Mouse (Mus musculus) adipocyte (in vitro differentiated cells): Measurements from ENCODE around the gene Ercc1.

Experiments
- DNase-seq: peaks from one replicate; pipeline ENCODE4 v3.0.0-alpha.2; 2016; ENCODE audit warnings: low spot score

The Ercc1 gene

GRCm38 (mm10) chr7:19337122-19337521, 7.5 kb upstream of the Ercc1 start:
- no peak for DNase-seq

- DNase-seq, result peak; percentile 73
Observed at GRCm38 (mm10) chr7:19338060-19338459, 6.5 kb upstream of the Ercc1 start.

GRCm38 (mm10) chr7:19338596-19338995, 6.0 kb upstream of the Ercc1 start:
- peak; percentile 62 for DNase-seq

DNA sequence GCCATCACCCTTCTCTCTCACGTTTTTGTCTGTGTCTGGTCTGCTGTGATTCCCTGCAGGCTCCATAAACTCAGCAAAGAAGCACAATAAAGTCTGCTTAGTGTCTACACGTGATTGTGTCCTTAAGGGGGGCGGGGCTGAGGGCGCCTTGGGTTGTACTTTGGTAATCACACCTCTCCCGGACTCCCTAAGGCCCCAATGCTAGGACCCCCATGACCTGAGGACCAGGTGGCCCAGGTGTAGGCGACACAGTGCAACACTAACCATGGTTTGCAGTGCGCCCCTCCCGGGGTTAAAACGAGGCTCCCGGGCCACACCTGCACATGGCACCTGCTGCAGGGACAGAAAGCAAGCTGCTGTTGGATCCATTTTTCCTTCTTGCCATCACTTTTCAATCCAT, 3.3 kb upstream of the Ercc1 start:
- no peak for DNase-seq

GRCm38 (mm10) chr7:19341761-19342409, 2.7 kb upstream of the Ercc1 start:
- DNase-seq, result no peak

DNA sequence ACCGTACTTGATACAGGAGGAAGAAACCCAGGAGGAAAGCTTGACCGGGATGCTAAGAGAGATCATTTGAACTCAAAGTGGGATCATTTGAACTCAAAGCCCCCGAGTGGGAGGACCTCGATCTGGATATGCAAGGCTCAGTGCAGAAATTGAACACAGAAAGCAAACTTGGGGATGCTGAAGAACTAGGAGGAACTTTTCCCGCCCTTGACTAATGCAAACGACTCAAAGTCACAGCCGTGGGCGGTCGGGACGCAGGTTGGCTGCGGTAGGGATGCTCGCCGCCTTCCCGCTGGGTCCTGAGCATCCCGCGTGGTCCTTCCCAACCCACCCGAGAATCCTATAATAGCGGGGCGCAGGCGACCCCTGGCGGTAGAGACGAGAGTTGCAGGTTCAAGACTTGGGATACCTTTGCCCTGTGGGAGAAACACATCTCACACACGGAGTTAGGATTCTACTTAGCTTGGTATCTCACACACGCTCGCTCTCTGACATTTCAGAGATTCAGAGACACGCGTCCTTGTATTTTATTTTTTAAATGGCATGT, 2.0 kb upstream of the Ercc1 start:
- DNase-seq, result peak; percentile 70

- DNase-seq, result peak; percentile 88
Observed at GRCm38 (mm10) chr7:19343210-19343808, 1.3 kb upstream of the Ercc1 start.

DNA sequence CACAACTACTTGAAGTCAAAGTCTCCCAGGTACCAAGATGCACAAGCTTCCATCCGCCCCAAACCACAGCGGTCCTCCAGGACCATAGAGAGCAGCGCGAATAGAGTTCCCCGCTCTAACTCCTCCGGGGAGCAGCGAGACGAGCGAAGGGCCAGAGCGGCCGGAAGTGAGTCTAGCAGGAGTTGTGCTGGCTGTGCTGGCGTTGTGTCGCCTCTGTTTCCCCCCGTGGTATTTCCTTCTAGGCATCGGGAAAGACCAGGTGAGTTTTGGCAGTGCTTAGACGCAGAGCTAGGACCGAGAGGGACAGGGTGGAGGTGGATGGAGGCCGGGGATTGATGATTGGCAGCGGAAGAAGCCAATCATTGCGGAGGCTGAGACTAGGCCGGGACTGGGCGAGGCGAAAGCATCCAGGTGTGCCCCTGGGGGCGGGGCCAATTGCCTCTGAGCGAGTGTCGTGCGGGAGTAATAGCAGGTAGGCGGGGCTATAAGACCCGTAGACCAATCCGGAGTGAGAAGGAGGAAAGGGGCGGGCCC, 427 bp downstream of the Ercc1 start:
- DNase-seq, result peak; percentile 84

DNA sequence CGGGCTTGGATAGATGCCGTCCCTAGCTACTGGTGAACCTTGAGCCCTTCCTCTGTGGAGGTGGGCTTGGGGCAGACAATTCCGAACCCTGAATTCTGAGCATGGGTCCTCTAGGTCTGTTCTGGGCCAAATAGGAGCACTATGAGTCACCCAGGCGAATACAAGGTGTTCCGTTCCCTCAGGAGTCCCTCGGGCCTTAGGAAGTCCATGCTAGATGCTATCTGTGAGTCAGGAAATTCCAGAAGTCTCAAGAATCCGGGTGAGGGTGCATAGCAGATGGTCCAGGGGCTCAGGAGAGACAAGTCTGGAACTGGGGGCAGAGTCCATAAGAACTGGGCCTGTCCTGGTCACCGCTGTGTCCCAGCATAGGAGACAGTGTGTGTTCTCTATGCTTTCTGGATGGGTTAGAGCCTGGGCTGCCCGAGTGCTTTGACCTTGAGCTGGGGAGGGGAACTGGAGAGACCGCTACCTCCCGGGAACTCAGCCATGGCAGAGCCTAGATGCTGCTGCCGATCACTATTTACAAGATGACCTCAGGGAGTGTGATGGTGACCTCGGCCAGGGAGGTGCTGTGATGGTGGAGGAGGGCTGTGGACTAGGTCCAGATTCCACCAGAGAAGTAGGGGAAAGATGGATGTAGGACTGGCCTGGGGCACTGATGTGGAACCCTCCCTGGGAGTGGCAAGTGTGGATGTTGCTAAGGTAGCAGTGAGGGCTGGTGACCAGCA, 4.8 kb downstream of the Ercc1 start:
- DNase-seq, result no peak

DNA sequence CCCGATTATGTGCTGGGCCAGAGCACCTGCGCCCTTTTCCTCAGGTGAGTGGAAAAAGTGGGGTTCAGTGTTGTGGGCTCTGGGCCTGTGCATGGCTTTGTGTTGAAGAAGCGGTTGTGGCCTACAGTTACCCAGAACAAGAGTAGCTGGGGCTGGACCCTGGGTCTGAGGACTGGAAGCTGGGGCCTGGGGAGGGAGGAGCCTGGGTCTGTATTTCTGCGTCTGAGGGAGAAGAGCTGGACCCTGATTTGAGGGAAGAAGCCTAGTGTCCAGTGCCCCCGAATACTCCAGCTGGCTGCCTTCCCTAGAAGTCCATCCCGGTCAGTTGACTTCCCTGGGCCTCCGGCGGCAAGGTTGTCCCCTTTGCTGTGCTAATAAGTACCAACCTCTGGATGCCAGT, 5.6 kb downstream of the Ercc1 start:
- no peak for DNase-seq

DNA sequence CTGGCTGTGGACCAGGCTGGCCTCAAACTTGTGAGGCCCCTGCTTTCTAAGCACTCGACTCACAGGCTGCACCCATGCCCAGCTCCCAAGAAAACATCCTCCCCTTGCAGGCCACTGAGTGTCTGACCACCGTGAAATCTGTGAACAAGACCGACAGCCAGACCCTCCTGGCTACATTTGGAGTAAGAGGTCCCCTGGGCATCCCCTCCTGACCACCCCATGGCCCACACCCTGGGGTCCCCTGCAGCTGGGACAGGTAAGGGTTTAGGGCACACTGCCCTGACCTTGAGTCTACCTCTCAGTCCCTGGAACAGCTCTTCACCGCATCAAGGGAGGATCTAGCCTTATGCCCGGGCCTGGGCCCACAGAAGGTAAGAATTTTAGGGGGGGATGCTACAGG, 10.4 kb downstream of the Ercc1 start:
- no peak for DNase-seq

DNA sequence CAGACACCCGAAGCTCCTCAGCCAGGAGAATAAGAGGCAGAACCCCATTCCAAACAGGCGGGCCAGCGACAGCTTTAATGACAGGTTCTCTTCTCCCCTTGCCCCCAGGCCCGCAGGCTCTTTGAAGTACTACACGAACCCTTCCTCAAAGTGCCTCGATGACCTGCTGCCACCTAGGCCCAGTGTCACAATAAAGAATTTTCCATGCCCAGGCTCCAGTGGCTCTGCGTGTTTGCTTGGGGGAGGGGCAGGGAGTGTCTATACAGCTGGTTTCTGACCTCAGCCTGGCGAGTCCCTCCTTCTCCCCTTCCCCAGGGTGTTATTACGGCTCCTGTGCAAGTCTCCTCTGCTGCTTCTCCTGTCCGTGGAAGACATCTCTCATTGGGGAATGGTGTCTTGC, 11.7 kb downstream of the Ercc1 start:
- DNase-seq, result no peak

DNA sequence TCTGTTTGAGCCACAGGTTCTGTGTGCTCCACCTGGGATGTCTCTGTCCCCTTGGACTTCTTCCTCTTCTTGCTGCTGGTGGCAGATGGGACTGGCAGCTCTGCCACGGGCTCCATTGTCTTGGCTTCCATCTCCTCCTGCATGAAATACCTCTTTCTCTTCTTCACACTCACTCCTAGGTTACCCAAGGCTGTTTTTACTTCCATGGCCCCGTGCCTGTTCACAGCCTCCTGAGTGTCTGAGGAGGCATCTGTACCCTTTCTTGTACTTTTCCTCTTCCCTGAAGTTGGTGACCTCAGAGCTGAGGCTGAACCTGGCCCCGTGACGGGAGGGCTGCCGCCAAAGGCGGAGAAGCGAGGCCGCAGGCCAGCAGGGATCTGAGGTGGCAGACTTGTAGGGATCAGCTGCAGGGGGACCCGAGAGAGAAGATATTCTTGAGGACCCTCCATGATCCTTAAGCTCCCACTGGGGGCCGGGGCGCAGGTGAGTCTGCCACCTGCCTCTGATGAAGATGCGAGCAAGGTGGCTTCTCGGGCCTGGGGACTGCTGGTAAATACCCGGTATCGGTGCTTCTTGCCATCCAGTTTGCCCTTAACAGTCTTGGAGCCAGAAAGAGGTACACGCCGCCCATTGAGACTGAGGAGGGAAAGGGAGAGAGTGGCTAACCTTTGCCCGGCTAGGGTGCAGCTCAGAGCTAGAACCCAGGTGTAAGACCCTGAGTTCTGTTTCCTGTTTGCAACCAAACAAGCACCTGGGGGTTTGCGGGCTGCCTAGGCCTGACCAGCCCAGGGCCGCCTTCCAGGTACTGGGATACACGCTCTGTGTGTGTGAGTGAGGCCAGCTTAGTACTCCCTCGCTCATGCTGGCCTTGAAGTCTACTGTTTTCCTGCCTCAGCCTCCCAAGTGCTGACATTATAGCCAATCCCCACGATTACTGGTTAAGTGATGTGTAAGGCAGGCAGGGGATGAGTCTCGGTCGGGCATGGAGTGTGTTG, 13.1 kb downstream of the Ercc1 start:
- DNase-seq, result no peak

- peak; percentile 24 for DNase-seq
Observed at GRCm38 (mm10) chr7:19358634-19359033, 14.1 kb downstream of the Ercc1 start.

GRCm38 (mm10) chr7:19359299-19359891, 14.8 kb downstream of the Ercc1 start, which contains the start of the genes Cd3eap and Ppp1r13l:
TSS of gene Cd3eap (minus strand) at chr7:19359483.
TSS of gene Ppp1r13l (plus strand) at chr7:19359749.
- peak; percentile 85 for DNase-seq

DNA sequence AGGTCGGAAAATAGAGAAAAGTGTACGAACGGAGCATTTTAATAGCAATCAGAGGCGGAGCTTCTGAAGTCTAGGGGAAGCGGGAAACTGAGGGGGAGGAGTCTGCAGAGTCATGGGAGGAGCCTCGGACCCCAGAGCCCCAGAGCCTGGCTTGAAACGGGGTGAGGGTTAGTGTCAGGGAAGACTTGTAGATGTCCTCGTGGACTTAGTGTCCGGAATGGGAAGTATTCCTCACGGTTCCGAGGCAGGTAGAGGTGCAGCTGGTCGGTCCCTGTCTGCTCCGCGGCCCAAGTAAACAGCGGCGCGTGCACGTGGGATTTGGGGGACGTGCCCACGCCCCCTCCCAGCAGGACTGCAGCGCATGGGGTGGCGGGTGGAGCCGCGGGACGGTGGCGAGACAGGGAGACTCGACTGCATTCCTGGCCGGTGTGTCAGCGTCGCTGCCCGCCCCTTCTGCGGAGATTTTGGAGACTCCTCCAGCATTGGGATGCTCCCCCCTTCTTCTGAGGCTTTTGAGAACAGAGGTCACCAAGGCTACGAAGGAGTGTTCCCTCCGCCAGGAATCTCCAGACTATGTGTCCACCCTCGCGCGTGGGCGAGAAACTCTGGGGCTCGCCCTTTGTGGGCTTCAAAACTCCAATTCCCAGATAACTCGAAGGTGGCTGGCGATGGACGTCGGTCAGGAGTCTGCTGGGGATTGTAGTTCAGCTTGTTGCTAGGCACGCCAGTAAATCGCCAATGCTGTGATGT, 15.5 kb downstream of the Ercc1 start:
- peak; percentile 85 for DNase-seq

GRCm38 (mm10) chr7:19360944-19361343, 16.4 kb downstream of the Ercc1 start:
- peak; percentile 92 for DNase-seq

DNA sequence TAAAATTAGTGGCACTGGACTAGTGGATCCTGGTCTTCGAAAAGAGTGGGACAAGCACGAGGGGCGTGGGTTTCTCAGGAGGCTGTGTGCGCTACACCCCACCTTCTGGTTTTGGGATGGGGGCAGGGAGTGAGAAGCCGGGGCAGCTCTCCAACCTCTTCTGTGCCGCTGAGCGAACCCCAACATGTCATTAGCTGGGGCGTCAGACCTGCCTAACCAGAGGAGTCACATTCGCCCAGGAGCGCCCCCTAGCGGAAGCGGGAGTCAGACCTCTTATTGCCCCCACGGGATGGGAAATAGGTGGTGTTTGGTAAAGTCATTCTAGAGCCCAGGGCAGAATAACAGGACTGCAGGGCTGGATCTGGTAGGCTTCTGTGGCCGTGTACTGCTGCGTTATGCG, 17.1 kb downstream of the Ercc1 start:
- DNase-seq, result peak; percentile 82

DNA sequence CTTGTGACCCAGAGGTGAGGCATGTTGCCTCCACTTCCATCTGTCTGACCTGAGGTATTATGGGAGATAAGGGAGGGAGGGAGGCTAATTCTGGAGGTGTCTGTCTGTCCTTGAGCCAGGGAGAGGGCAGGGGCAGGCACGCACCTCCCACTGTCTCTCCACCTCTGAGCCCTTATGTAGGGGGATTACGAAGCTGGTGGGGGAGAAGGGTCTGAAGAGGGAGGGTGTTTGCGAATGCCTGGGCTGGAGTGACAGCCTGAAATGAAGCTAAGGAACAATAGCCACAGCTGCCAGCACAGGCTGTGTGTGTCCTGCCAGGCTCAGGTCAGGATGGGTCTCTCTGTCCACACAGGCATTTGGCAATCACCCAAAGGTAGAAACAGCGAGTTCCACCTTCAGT, 17.7 kb downstream of the Ercc1 start:
- no peak for DNase-seq

GRCm38 (mm10) chr7:19363881-19364280, 19.3 kb downstream of the Ercc1 start:
- DNase-seq, result peak; percentile 54
